Mouse (Mus musculus) kidney, adult 11 months (tissue): ENCODE measurements around the gene Sipa1l1.
"Not testable (repeated sequence)": the region's sequence is repeated elsewhere in the genome, so short reads cannot be mapped to it uniquely, and the experiment has no call there.

ENCODE experiments used
- DNase-seq: peaks from one replicate; pipeline ENCODE4 v3.0.0; 2022

The Sipa1l1 gene

DNA sequence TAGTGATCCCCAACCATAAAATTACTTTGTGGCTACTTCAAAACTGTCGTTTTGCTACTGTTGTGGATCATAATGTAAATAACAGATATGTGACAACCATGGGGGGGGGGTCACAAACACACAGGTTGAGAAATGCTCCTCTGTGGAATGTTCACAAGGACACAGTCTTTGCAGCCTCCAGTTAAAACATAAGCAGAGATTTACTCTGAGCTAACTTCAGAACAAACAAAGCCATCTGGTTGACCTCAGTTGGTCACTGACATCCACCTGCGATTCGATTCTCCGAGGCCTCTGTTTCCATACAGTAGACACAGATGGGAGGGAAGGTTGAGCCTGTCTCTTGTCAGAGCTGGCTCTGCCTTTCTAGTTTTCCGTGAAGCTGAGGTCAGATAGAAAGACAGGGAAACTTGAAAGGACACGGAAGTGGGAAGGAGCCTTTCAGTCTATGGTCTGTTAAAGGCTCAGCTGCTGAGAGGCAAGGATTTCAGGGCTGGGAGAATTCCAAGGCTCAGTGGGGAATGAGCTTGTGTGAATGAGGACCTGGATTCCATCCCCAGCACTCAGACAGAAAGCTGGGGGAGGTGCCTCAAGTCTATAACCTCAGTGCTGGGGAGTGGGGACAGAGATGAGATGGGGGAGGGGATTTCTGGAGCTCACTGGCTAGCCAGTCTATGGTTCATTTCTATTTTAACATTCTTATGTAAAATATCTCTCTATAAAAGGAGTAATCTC is 317.9 kb downstream of the Sipa1l1 start:
- no peak for DNase-seq

GRCm38 (mm10) chr12:82489093-82489492 is 320.0 kb downstream of the Sipa1l1 start:
- DNase-seq: no peak

GRCm38 (mm10) chr12:82489621-82490020 is 320.5 kb downstream of the Sipa1l1 start:
- DNase-seq: peak; percentile 36

- DNase-seq: no peak
Observed at GRCm38 (mm10) chr12:82492456-82492855, 323.3 kb downstream of the Sipa1l1 start.

DNA sequence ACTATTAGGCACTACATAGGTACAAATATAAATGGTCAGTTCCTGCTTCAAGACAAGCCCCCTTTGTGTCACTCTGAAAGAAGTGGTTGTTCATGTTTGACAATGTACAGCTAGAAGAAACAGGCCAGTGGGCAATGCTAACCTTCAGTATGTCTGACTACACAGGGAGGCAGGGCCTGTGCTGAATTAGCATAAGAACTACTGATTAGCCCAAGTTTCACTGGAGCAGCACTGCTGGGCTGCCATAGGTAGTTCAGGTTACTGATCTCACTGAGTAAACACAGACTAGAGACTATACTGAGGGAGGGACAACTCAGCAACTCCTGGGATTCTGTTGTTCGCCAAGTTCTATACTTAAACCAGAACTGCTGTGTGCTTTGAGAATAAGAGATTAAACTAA is 324.1 kb downstream of the Sipa1l1 start:
- DNase-seq: not testable (repeated sequence)

GRCm38 (mm10) chr12:82495936-82496335 is 326.8 kb downstream of the Sipa1l1 start:
- no peak for DNase-seq

DNA sequence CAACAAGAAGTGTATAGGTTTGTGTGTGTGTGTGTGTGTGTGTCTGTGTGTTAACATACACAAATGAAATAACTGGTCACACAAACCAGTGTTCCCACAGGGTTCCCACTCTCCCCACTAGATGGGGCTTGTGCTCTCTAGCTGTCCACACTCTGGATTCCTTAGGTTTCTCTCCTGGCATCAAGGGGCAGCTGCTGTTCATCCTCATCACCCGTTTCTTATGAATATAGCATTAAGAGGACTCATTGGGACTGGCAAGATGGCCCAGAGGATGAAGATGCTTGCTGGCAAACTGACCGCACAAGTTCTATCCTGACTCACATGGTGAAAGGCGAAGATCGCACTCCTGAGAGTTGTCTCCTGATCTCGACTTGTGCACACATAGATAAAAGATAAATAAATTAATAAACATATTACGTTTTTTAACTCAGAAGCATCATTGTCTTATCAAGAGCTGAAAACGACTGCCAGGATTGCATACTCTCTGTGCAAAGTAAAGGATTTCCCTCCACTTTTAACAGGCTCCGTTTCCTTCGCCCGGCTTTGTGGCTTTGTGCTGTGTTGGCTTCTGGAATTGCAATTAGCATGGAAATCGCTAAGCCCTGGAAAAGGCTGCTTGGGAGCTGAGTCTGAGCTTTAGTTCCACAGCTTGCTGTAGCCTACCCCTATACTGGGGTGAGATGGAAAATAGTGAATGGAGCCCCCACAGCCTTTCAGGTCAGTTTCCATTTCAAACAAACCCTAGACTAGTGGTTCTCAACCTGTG is 328.9 kb downstream of the Sipa1l1 start:
- DNase-seq: peak; percentile 21

GRCm38 (mm10) chr12:82498701-82499100 is 329.6 kb downstream of the Sipa1l1 start:
- no peak for DNase-seq

GRCm38 (mm10) chr12:82499731-82500130 is 330.6 kb downstream of the Sipa1l1 start:
- DNase-seq: no peak
